Mouse (Mus musculus): Measurements from ENCODE around the gene Doc2b. TPM values are rescaled to one million over a fixed set of nuclear protein-coding genes. Genes with fewer than 3 reads are reported as not detected.
A peak's percentile ranks its signal among the peaks of the same experiment; 100 is the strongest.

Gene Doc2b
- polyA plus RNA-seq, 2 experiments: 0.01 TPM; not detected in 1

DNA sequence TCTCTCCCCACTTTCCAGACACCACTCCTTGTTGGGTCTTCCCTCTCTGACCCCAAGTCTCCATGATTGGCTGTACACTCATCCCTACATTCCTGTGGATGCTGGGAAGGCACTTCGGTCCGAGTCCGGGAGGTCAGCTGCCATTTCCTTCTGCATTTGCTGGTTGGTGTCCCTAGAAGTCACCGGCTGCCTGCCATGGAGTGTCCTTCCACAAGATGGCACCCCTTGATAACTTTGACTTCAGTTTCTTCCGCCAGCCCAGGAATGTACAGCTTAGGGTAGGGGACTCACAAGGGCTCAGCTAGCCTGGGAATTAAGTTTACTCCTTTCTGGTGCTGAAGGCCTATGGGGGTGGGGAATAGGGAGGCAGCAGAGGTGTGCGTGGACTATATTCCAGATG, 13.9 kb downstream of the Doc2b start:
- Histone ChIP-seq H3K9ac (replicated peaks) (no peak overlapping the region), H3K4me1 (replicated peaks; ENCODE audit: control insufficient read depth in 2 of 2, insufficient read depth in 2 of 2, low read length in 1 of 2) (no peaks in the 10 kb centered on the region), H3K36me3 (replicated peaks; ENCODE audit: control insufficient read depth, insufficient read depth, low read depth) (no peaks in the 10 kb centered on the region), H3K27me3 (ENCODE audit: control insufficient read depth, insufficient read depth, low read length) (no peaks in the 10 kb centered on the region), H3K27ac (no peak overlapping the region), H3K4me3 (ENCODE audit: insufficient read depth in 1 of 2, low read depth in 2 of 2, low read length in 2 of 2) (no peak overlapping the region), H3K9me3 (ENCODE audit: control insufficient read depth, low read length) (no peaks in the 10 kb centered on the region), H3K4me2 (ENCODE audit: low read depth) (no peak overlapping the region)
- ATAC-seq (ENCODE audit: insufficient read depth): no peak
- DNase-seq (ENCODE audit: low read depth in 3 of 3, low spot score in 3 of 3): no peak
- TF ChIP-seq EP300 (IDR thresholded peaks at IDR 0.05; ENCODE audit: low read depth) (no peak), CTCF (IDR thresholded peaks at IDR 0.05; ENCODE audit: low read depth) (peak; percentile 77)
- 24% methylated on average over 6 of the region's 6 CpGs for WGBS (ENCODE audit: insufficient replicate concordance)

DNA sequence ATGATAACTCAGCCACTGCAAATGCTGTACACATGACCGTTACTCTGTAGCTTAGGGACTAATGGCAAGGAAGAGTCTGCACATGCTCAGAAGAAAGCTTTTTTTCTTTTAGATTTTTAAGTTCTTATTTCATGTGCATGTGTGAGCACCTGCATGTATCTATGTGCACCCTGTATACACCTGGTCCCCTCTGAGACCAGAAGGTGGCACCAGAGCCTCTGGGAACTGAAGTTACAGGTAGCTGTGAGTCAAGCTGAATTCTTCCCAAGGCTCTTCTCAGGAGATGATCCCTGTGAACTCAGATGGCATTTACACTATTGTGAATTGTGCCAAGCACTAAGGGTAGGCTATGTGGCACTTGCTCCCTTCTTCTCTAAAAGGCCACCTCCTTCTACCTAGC, 19.9 kb downstream of the Doc2b start:
- Histone ChIP-seq H3K27me3 (ENCODE audit: control insufficient read depth, insufficient read depth, low read length) (no peaks in the 10 kb centered on the region), H3K27ac (no peak overlapping the region), H3K9me3 (ENCODE audit: control insufficient read depth, low read length) (no peaks in the 10 kb centered on the region), H3K4me2 (ENCODE audit: low read depth) (no peak overlapping the region), H3K36me3 (replicated peaks; ENCODE audit: control insufficient read depth, insufficient read depth, low read depth) (no peaks in the 10 kb centered on the region), H3K9ac (replicated peaks) (no peak overlapping the region), H3K4me1 (replicated peaks; ENCODE audit: control insufficient read depth in 2 of 2, insufficient read depth in 2 of 2, low read length in 1 of 2) (no peaks in the 10 kb centered on the region), H3K4me3 (ENCODE audit: insufficient read depth in 1 of 2, low read depth in 2 of 2, low read length in 2 of 2) (no peak overlapping the region)
- TF ChIP-seq CTCF (IDR thresholded peaks at IDR 0.05; ENCODE audit: low read depth): 0 out of 2 replicates have a peak, but pooled peaks have one; percentile 19
- TF ChIP-seq EP300 (IDR thresholded peaks at IDR 0.05; ENCODE audit: low read depth): no peak
- 70% methylated on average over 1 of the region's 1 CpGs for WGBS (ENCODE audit: insufficient replicate concordance)
- DNase-seq (ENCODE audit: low read depth in 3 of 3, low spot score in 3 of 3): no peak
- no peak for ATAC-seq (ENCODE audit: insufficient read depth)

DNA sequence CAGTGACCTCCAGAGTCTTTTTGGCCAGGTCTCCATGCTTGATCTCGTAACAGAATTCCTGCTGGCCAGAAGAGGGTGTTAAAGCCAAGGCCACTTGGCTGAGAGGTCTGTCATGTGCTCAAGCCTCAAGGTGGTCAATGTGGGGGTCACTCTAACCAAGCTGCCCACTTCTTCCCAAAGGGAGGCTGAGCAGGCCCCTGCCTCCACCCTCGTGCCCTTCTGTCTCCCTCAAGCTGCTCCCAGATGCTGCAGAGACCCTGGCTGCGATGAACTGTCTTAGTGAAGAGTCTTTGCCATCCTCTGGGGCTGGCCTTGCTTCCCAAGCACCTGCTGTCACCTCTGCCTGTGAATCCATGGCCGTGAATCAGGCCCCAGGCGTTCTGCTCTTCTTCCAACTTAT, 23.3 kb downstream of the Doc2b start:
- DNase-seq (ENCODE audit: low read depth in 3 of 3, low spot score in 3 of 3) (no peak), ATAC-seq (ENCODE audit: insufficient read depth) (no peak)
- H3K9ac ChIP-seq (replicated peaks): no peak overlapping the region
- TF ChIP-seq EP300 (IDR thresholded peaks at IDR 0.05; ENCODE audit: low read depth): no peak
- no peak for TF ChIP-seq CTCF (IDR thresholded peaks at IDR 0.05; ENCODE audit: low read depth)
- H3K9me3 ChIP-seq (ENCODE audit: control insufficient read depth, low read length): no peaks in the 10 kb centered on the region
- H3K4me3 ChIP-seq (ENCODE audit: insufficient read depth in 1 of 2, low read depth in 2 of 2, low read length in 2 of 2): no peak overlapping the region
- H3K27me3 ChIP-seq (ENCODE audit: control insufficient read depth, insufficient read depth, low read length): no peaks in the 10 kb centered on the region
- no peak overlapping the region for H3K4me2 ChIP-seq (ENCODE audit: low read depth)
- no peaks in the 10 kb centered on the region for H3K36me3 ChIP-seq (replicated peaks; ENCODE audit: control insufficient read depth, insufficient read depth, low read depth)
- WGBS (ENCODE audit: insufficient replicate concordance): 55% methylated on average over 5 of the region's 5 CpGs
- no peak overlapping the region for H3K27ac ChIP-seq
- H3K4me1 ChIP-seq (replicated peaks; ENCODE audit: control insufficient read depth in 2 of 2, insufficient read depth in 2 of 2, low read length in 1 of 2): peaks cover 0 to 4% of the 10 kb centered on the region in 2 experiments; a peak in 2 of 4 replicates

DNA sequence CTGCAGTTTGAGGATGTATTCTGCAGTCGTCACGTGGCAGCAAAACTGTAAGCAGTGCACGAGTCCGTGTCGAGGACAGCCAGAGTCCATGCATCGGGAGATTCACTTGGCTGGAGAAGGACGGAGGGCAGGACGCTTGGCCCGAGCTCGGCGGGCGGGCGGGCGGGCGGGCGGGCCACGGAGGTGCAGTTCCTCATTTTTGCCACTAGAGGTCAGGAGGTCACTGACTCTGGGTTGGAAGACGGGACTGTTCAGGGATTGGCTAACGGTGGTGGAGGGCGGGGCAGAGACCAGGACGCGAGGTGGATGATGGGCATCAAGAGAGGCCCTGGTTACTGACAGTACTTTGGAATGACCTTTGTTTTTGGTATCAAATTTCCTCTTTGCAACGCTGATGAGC, 26.6 kb downstream of the Doc2b start:
- WGBS (ENCODE audit: insufficient replicate concordance): under 1% methylated on average over 23 of the region's 23 CpGs
- Histone ChIP-seq H3K9ac (replicated peaks) (no peak overlapping the region), H3K27ac (no peak overlapping the region), H3K4me1 (replicated peaks; ENCODE audit: control insufficient read depth in 2 of 2, insufficient read depth in 2 of 2, low read length in 1 of 2) (peaks cover 0 to 4% of the 10 kb centered on the region in 2 experiments; a peak in 2 of 4 replicates), H3K9me3 (ENCODE audit: control insufficient read depth, low read length) (no peaks in the 10 kb centered on the region), H3K36me3 (replicated peaks; ENCODE audit: control insufficient read depth, insufficient read depth, low read depth) (peaks cover 16% of the 10 kb centered on the region), H3K27me3 (ENCODE audit: control insufficient read depth, insufficient read depth, low read length) (no peaks in the 10 kb centered on the region), H3K4me3 (ENCODE audit: insufficient read depth in 1 of 2, low read depth in 2 of 2, low read length in 2 of 2) (peak overlapping the region; percentile 11 to 22; a peak in 2 of 4 replicates), H3K4me2 (ENCODE audit: low read depth) (peak overlapping the region; percentile 50)
- ATAC-seq (ENCODE audit: insufficient read depth) (peak; percentile 85), DNase-seq (ENCODE audit: low read depth in 3 of 3, low spot score in 3 of 3) (peak; percentile 64 to 69 (median 68))
- no peak for TF ChIP-seq EP300 (IDR thresholded peaks at IDR 0.05; ENCODE audit: low read depth)
- TF ChIP-seq CTCF (IDR thresholded peaks at IDR 0.05; ENCODE audit: low read depth): peak; percentile 94

DNA sequence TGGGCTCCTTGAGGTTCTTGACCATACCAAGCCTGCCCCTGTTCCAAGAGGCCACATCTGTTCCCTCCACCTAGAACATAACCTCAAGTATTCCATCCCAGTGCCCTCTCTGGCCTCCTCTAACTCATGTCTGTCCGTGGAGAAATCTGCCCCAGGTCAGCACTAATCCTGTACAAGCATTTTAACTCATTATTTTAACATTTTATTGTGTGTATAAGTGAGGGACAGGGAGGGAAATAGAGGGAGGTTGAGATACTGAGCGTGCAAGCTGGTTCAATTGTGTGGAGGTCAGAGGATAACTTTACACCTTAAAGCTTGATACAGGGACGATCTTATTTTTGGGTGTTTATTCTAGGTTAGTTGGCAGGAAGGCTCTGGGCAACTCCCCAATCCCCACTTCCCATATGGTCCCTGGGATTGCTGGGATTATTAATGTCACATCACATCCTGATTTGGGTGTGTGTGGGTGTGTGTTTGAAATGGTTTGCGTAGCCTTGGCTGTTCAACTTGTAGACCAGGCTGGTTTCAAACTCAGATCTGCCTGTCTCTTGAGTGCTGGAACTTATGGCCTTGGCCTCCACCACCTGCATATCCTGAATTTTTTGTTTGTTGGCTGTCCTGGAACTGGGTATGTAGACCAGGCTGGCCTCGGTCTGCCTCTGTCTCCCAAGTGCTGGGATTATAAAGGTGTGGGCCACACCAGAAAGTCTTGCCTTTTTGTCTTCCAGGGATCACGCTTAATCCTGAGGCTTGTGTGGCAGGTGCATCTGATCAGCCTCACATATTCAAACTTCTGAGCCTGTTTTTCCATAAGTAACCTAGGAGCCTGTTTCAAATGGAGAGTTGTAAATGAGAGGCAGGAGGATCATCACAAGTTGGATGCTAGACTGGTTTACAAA, 27.5 kb downstream of the Doc2b start:
- no peak overlapping the region for H3K4me3 ChIP-seq (ENCODE audit: insufficient read depth in 1 of 2, low read depth in 2 of 2, low read length in 2 of 2)
- DNase-seq (ENCODE audit: low read depth in 3 of 3, low spot score in 3 of 3): no peak
- no peak for ATAC-seq (ENCODE audit: insufficient read depth)
- H3K27ac ChIP-seq: no peak overlapping the region
- TF ChIP-seq EP300 (IDR thresholded peaks at IDR 0.05; ENCODE audit: low read depth) (no peak), CTCF (IDR thresholded peaks at IDR 0.05; ENCODE audit: low read depth) (no peak)
- no peaks in the 10 kb centered on the region for H3K9me3 ChIP-seq (ENCODE audit: control insufficient read depth, low read length)
- H3K9ac ChIP-seq (replicated peaks): no peak overlapping the region
- 57% methylated on average over 6 of the region's 6 CpGs for WGBS (ENCODE audit: insufficient replicate concordance)
- peaks cover 25% of the 10 kb centered on the region for H3K36me3 ChIP-seq (replicated peaks; ENCODE audit: control insufficient read depth, insufficient read depth, low read depth)
- H3K4me2 ChIP-seq (ENCODE audit: low read depth): peak overlapping the region; percentile 50
- peaks cover 0 to 4% of the 10 kb centered on the region in 2 experiments; a peak in 2 of 4 replicates for H3K4me1 ChIP-seq (replicated peaks; ENCODE audit: control insufficient read depth in 2 of 2, insufficient read depth in 2 of 2, low read length in 1 of 2)
- no peaks in the 10 kb centered on the region for H3K27me3 ChIP-seq (ENCODE audit: control insufficient read depth, insufficient read depth, low read length)
